Mouse (Mus musculus): ENCODE data around the gene Gm49366.
A peak's percentile ranks its signal among the peaks of the same experiment; 100 is the strongest.
"Not testable (repeated sequence)": the region's sequence is repeated elsewhere in the genome, so short reads cannot be mapped to it uniquely, and the experiment has no call there.

Gene Gm49366

GRCm38 (mm10) chr12:84032854-84033253 lies 5.9 kb upstream of the Gm49366 start:
- DNase-seq (ENCODE audit: low read depth, low spot score), result no peak

GRCm38 (mm10) chr12:84033302-84033701 lies 5.4 kb upstream of the Gm49366 start:
- DNase-seq (ENCODE audit: low read depth, low spot score), result not testable (repeated sequence)

GRCm38 (mm10) chr12:84034108-84034507 lies 4.6 kb upstream of the Gm49366 start:
- DNase-seq (ENCODE audit: low read depth, low spot score), result no peak

- DNase-seq (ENCODE audit: low read depth, low spot score), result not testable (repeated sequence)
These were observed 494 bp upstream of the Gm49366 start, which contains the start of gene Acot4 for GRCm38 (mm10) chr12:84038241-84038640. Gene Acot4, plus strand, starts transcription at chr12:84038379.

- no peak for DNase-seq (ENCODE audit: low read depth, low spot score)
These were observed 3.5 kb downstream of the Gm49366 start for GRCm38 (mm10) chr12:84042248-84042647.

- DNase-seq (ENCODE audit: low read depth, low spot score), result no peak
These were observed 5.3 kb downstream of the Gm49366 start for GRCm38 (mm10) chr12:84044045-84044444.

GRCm38 (mm10) chr12:84046906-84047305 lies 8.2 kb downstream of the Gm49366 start:
- no peak for DNase-seq (ENCODE audit: low read depth, low spot score)

GRCm38 (mm10) chr12:84050744-84051143 lies 12.0 kb downstream of the Gm49366 start:
- DNase-seq (ENCODE audit: low read depth, low spot score), result not testable (repeated sequence)

- no peak for DNase-seq (ENCODE audit: low read depth, low spot score)
These were observed 13.3 kb downstream of the Gm49366 start, which contains the start of gene Acot3 for GRCm38 (mm10) chr12:84051937-84052474. Gene Acot3, plus strand, starts transcription at chr12:84052144.

GRCm38 (mm10) chr12:84052609-84053008 lies 13.9 kb downstream of the Gm49366 start:
- no peak for DNase-seq (ENCODE audit: low read depth, low spot score)

- DNase-seq (ENCODE audit: low read depth, low spot score), result no peak
These were observed 14.4 kb downstream of the Gm49366 start for GRCm38 (mm10) chr12:84053173-84053572.

GRCm38 (mm10) chr12:84053679-84054391 lies 15.1 kb downstream of the Gm49366 start:
- DNase-seq (ENCODE audit: low read depth, low spot score), result no peak

GRCm38 (mm10) chr12:84060946-84061345 lies 22.2 kb downstream of the Gm49366 start:
- no peak for DNase-seq (ENCODE audit: low read depth, low spot score)

GRCm38 (mm10) chr12:84062336-84062735 lies 23.6 kb downstream of the Gm49366 start:
- no peak for DNase-seq (ENCODE audit: low read depth, low spot score)

- peak; percentile 5 for DNase-seq (ENCODE audit: low read depth, low spot score)
These were observed 24.5 kb downstream of the Gm49366 start for GRCm38 (mm10) chr12:84063228-84063627.

GRCm38 (mm10) chr12:84063833-84064232 lies 25.1 kb downstream of the Gm49366 start:
- no peak for DNase-seq (ENCODE audit: low read depth, low spot score)

GRCm38 (mm10) chr12:84064621-84065020 lies 25.9 kb downstream of the Gm49366 start:
- no peak for DNase-seq (ENCODE audit: low read depth, low spot score)

- DNase-seq (ENCODE audit: low read depth, low spot score), result no peak
These were observed 29.0 kb downstream of the Gm49366 start for GRCm38 (mm10) chr12:84067752-84068151.

GRCm38 (mm10) chr12:84068296-84068695 lies 29.6 kb downstream of the Gm49366 start:
- no peak for DNase-seq (ENCODE audit: low read depth, low spot score)

GRCm38 (mm10) chr12:84068986-84069385 lies 30.3 kb downstream of the Gm49366 start, which contains the start of gene Acot5:
Gene Acot5, plus strand, starts transcription at chr12:84069325.
- DNase-seq (ENCODE audit: low read depth, low spot score), result no peak

- DNase-seq (ENCODE audit: low read depth, low spot score), result not testable (repeated sequence)
These were observed 30.8 kb downstream of the Gm49366 start for GRCm38 (mm10) chr12:84069582-84069981.

- DNase-seq (ENCODE audit: low read depth, low spot score), result no peak
These were observed 33.0 kb downstream of the Gm49366 start for GRCm38 (mm10) chr12:84071696-84072095.

- no peak for DNase-seq (ENCODE audit: low read depth, low spot score)
These were observed 38.7 kb downstream of the Gm49366 start for GRCm38 (mm10) chr12:84077371-84077990.
